Mouse (Mus musculus): ENCODE measurements around the gene Rabl3. TPM values are rescaled to one million over a fixed set of nuclear protein-coding genes. Genes with fewer than 3 reads are reported as not detected.

The Rabl3 gene
- polyA plus RNA-seq, 1 experiment: 0.53 TPM

- no peak for TF ChIP-seq GATA1 (IDR thresholded peaks at IDR 0.05; ENCODE audit: low read length)
Observed at GRCm38 (mm10) chr16:37610333-37610732, 70.6 kb downstream of the Rabl3 start.

GRCm38 (mm10) chr16:37611072-37611471 is 71.4 kb downstream of the Rabl3 start:
- no peak for TF ChIP-seq GATA1 (IDR thresholded peaks at IDR 0.05; ENCODE audit: low read length)

- no peak for TF ChIP-seq GATA1 (IDR thresholded peaks at IDR 0.05; ENCODE audit: low read length)
Observed at GRCm38 (mm10) chr16:37612013-37612412, 72.3 kb downstream of the Rabl3 start.

GRCm38 (mm10) chr16:37614540-37614939 is 74.9 kb downstream of the Rabl3 start:
- no peak for TF ChIP-seq GATA1 (IDR thresholded peaks at IDR 0.05; ENCODE audit: low read length)

- no peak for TF ChIP-seq GATA1 (IDR thresholded peaks at IDR 0.05; ENCODE audit: low read length)
Observed at GRCm38 (mm10) chr16:37615429-37615828, 75.7 kb downstream of the Rabl3 start.

- TF ChIP-seq GATA1 (IDR thresholded peaks at IDR 0.05; ENCODE audit: low read length): no peak
Observed at GRCm38 (mm10) chr16:37616104-37616503, 76.4 kb downstream of the Rabl3 start.

- no peak for TF ChIP-seq GATA1 (IDR thresholded peaks at IDR 0.05; ENCODE audit: low read length)
Observed at GRCm38 (mm10) chr16:37617695-37618094, 78.0 kb downstream of the Rabl3 start.

Other genes with a start within 250 kb of the Rabl3 start
- not detected in 2 replicates for gene Stxbp5l, start 154.9 kb upstream of the Rabl3 start, polyA plus RNA-seq (2012)
- gene Gtf2e1, start 96 bp upstream of the Rabl3 start, polyA plus RNA-seq (2012): 4.5 and 5.9 TPM in 2 replicates
- not detected in 2 replicates for gene Hgd, start 40.3 kb downstream of the Rabl3 start, polyA plus RNA-seq (2012)
- gene Ndufb4, start 114.6 kb downstream of the Rabl3 start, polyA plus RNA-seq (2012): 55.5 and 72.5 TPM in 2 replicates
- gene Fstl1, start 237.0 kb downstream of the Rabl3 start, polyA plus RNA-seq (2012): not detected in 2 replicates